Mouse (Mus musculus) forebrain, embryonic 16.5 days (tissue): ENCODE measurements around the gene Ankrd13a. TPM values are rescaled to one million over a fixed set of nuclear protein-coding genes. Genes with fewer than 3 reads are reported as not detected.

Experiments used
- ATAC-seq: fragments of 200-750 bp; cut with Nextera tagmentation; 2 replicates; pipeline ENCODE4 v1.8.0; 2017; ENCODE audit warnings: mild to moderate bottlenecking, moderate library complexity
- H3K27ac ChIP-seq: fragments of 300-500 bp; sonication (generic); 2 replicates; pipeline ENCODE4 v1.5.1; 2014; ENCODE audit warnings: low read length, control low read depth
- H3K27me3 ChIP-seq: fragments of 300-500 bp; sonication (generic); replicated peaks from 2 replicates; pipeline ENCODE4 v1.6.1; 2014; ENCODE audit warnings: low read length; ENCODE audit not compliant: control insufficient read depth, insufficient read depth
- H3K36me3 ChIP-seq: fragments of 300-500 bp; sonication (generic); 2 replicates; pipeline ENCODE4 v1.6.1; 2014; ENCODE audit not compliant: control insufficient read depth, insufficient read depth
- H3K4me1 ChIP-seq: fragments of 300-500 bp; sonication (generic); replicated peaks from 2 replicates; pipeline ENCODE4 v1.6.1; 2014; ENCODE audit warnings: low read length; ENCODE audit not compliant: control insufficient read depth, insufficient read depth
- H3K4me2 ChIP-seq: fragments of 300-500 bp; sonication (generic); 2 replicates; pipeline ENCODE4 v1.6.1; 2014; ENCODE audit warnings: mild to moderate bottlenecking, low read length, control low read depth
- H3K4me3 ChIP-seq: fragments of 300-500 bp; sonication (generic); replicated peaks from 2 replicates; pipeline ENCODE4 v1.5.1; 2014; ENCODE audit warnings: mild to moderate bottlenecking, low read length, control low read depth
- H3K9ac ChIP-seq: fragments of 300-500 bp; sonication (generic); replicated peaks from 2 replicates; pipeline ENCODE4 v1.6.1; 2014; ENCODE audit warnings: low read depth, low read length, control low read depth
- H3K9me3 ChIP-seq: fragments of 300-500 bp; sonication (generic); 2 replicates; pipeline ENCODE4 v1.6.1; 2016; ENCODE audit warnings: low read length; ENCODE audit not compliant: control insufficient read depth
- WGBS: fragments of 180-500 bp; shearing (Covaris S2); extraction: QIAGEN DNeasy Blood & Tissue Kit; methylation state at CpG from one replicate; pipeline ENCODE4 v1.1.7; 2014; 5-methylcytosine and 5-hydroxymethylcytosine counted together
- polyA plus RNA-seq: library from polyadenylated mRNA; unstranded; fragments of >200 nt; fragmentation: Nextera tagmentation; extraction: Ambion mirVana; gene quantifications from 2 replicates; pipeline ENCODE4 v1.2.1, GENCODE M21; 2015

Gene Ankrd13a
- polyA plus RNA-seq, 1 experiment from 2014 or later: 30.1 TPM

- 91% methylated on average over 13 of the region's 13 CpGs for WGBS
- Histone ChIP-seq H3K9ac (no peak overlapping the region), H3K9me3 (no peaks in the 10 kb centered on the region), H3K4me3 (no peak overlapping the region), H3K27me3 (no peaks in the 10 kb centered on the region), H3K4me2 (no peak overlapping the region), H3K36me3 (peaks cover 39% of the 10 kb centered on the region), H3K4me1 (no peaks in the 10 kb centered on the region), H3K27ac (no peak overlapping the region)
- ATAC-seq: no peak
These were observed 28.8 kb downstream of the Ankrd13a start for GRCm38 (mm10) chr5:114803231-114803630.

- Histone ChIP-seq H3K9ac (no peak overlapping the region), H3K36me3 (peaks cover 42% of the 10 kb centered on the region), H3K4me1 (no peaks in the 10 kb centered on the region), H3K4me3 (no peak overlapping the region), H3K27ac (no peak overlapping the region), H3K27me3 (no peaks in the 10 kb centered on the region), H3K4me2 (no peak overlapping the region), H3K9me3 (no peaks in the 10 kb centered on the region)
- WGBS: 78% methylated on average over 11 of the region's 13 CpGs
- ATAC-seq: no peak
These were observed 29.9 kb downstream of the Ankrd13a start for GRCm38 (mm10) chr5:114804335-114804734.

GRCm38 (mm10) chr5:114804958-114805357 lies 30.5 kb downstream of the Ankrd13a start:
- H3K4me1 ChIP-seq: no peaks in the 10 kb centered on the region; the same call in 1 of the 2 replicates
- ATAC-seq: no peak

GRCm38 (mm10) chr5:114805436-114806350 lies 31.2 kb downstream of the Ankrd13a start:
- Histone ChIP-seq H3K9ac (no peak overlapping the region), H3K27me3 (no peaks in the 10 kb centered on the region), H3K4me1 (no peaks in the 10 kb centered on the region; the same call in 1 of the 2 replicates), H3K27ac (no peak overlapping the region; the same call in 1 of the 2 replicates), H3K4me3 (no peak overlapping the region), H3K4me2 (no peak overlapping the region), H3K36me3 (peaks cover 40% of the 10 kb centered on the region), H3K9me3 (no peaks in the 10 kb centered on the region)
- 87% methylated on average over 15 of the region's 15 CpGs for WGBS
- no peak for ATAC-seq

More at GRCm38 (mm10) chr5:114804958-114805357, 30.5 kb downstream of the Ankrd13a start:
- Histone ChIP-seq H3K9ac (no peak overlapping the region), H3K36me3 (peaks cover 40% of the 10 kb centered on the region), H3K4me3 (no peak overlapping the region), H3K27ac (no peak overlapping the region), H3K27me3 (no peaks in the 10 kb centered on the region), H3K4me2 (no peak overlapping the region), H3K9me3 (no peaks in the 10 kb centered on the region)
- 29% methylated on average over 3 of the region's 3 CpGs for WGBS

GRCm38 (mm10) chr5:114806636-114807035 lies 32.2 kb downstream of the Ankrd13a start:
- peaks cover 36% of the 10 kb centered on the region for H3K36me3 ChIP-seq
- H3K27me3 ChIP-seq: no peaks in the 10 kb centered on the region
- H3K4me3 ChIP-seq: no peak overlapping the region
- H3K4me1 ChIP-seq: peaks cover 4% of the 10 kb centered on the region; the same call in 1 of the 2 replicates
- 87% methylated on average over 8 of the region's 8 CpGs for WGBS
- no peaks in the 10 kb centered on the region for H3K9me3 ChIP-seq
- H3K27ac ChIP-seq: 0 out of 2 replicates have a peak overlapping the region, but pooled peaks have one; percentile 20
- no peak overlapping the region for H3K9ac ChIP-seq
- no peak for ATAC-seq
- H3K4me2 ChIP-seq: no peak overlapping the region

- Histone ChIP-seq H3K9ac (no peak overlapping the region), H3K27ac (no peak overlapping the region; the same call in 1 of the 2 replicates), H3K4me3 (no peak overlapping the region), H3K4me2 (no peak overlapping the region), H3K36me3 (peaks cover 33% of the 10 kb centered on the region), H3K4me1 (peaks cover 7% of the 10 kb centered on the region), H3K9me3 (no peaks in the 10 kb centered on the region), H3K27me3 (no peaks in the 10 kb centered on the region)
- 51% methylated on average over 9 of the region's 9 CpGs for WGBS
- ATAC-seq: no peak
These were observed 32.6 kb downstream of the Ankrd13a start for GRCm38 (mm10) chr5:114807063-114807462.

GRCm38 (mm10) chr5:114807468-114807867 lies 33.0 kb downstream of the Ankrd13a start:
- peaks cover 33% of the 10 kb centered on the region for H3K36me3 ChIP-seq
- H3K9me3 ChIP-seq: no peaks in the 10 kb centered on the region
- no peaks in the 10 kb centered on the region for H3K27me3 ChIP-seq
- 23% methylated on average over 8 of the region's 8 CpGs for WGBS
- no peak overlapping the region for H3K9ac ChIP-seq
- H3K4me2 ChIP-seq: no peak overlapping the region
- no peak overlapping the region for H3K4me3 ChIP-seq
- H3K27ac ChIP-seq: no peak overlapping the region; the same call in 1 of the 2 replicates
- peak; percentile 11; the same call in 1 of the 2 replicates for ATAC-seq
- H3K4me1 ChIP-seq: peaks cover 11% of the 10 kb centered on the region

- no peak for ATAC-seq
- H3K4me3 ChIP-seq: no peak overlapping the region
- no peak overlapping the region for H3K27ac ChIP-seq
- 72% methylated on average over 6 of the region's 6 CpGs for WGBS
- H3K9ac ChIP-seq: no peak overlapping the region
- H3K4me1 ChIP-seq: peaks cover 16% of the 10 kb centered on the region
- peaks cover 33% of the 10 kb centered on the region for H3K36me3 ChIP-seq
- H3K9me3 ChIP-seq: no peaks in the 10 kb centered on the region
- no peaks in the 10 kb centered on the region for H3K27me3 ChIP-seq
- H3K4me2 ChIP-seq: no peak overlapping the region
These were observed 33.4 kb downstream of the Ankrd13a start for GRCm38 (mm10) chr5:114807893-114808292.

GRCm38 (mm10) chr5:114808385-114808784 lies 33.9 kb downstream of the Ankrd13a start:
- no peak overlapping the region for H3K4me3 ChIP-seq
- H3K9me3 ChIP-seq: no peaks in the 10 kb centered on the region
- no peak overlapping the region for H3K4me2 ChIP-seq
- 86% methylated on average over 8 of the region's 8 CpGs for WGBS
- ATAC-seq: no peak
- H3K27ac ChIP-seq: no peak overlapping the region
- no peaks in the 10 kb centered on the region for H3K27me3 ChIP-seq
- peaks cover 29% of the 10 kb centered on the region for H3K36me3 ChIP-seq
- peaks cover 17% of the 10 kb centered on the region for H3K4me1 ChIP-seq
- no peak overlapping the region for H3K9ac ChIP-seq
